Mouse (Mus musculus) hindbrain, embryonic 12.5 days (tissue): ENCODE measurements around the gene Olfr1339. TPM values are rescaled to one million over a fixed set of nuclear protein-coding genes. Genes with fewer than 3 reads are reported as not detected.

Experiments used
- ATAC-seq: fragments of 200-750 bp; cut with Nextera tagmentation; 2 replicates; pipeline ENCODE4 v1.8.0; 2017; ENCODE audit warnings: moderate TSS enrichment; ENCODE audit not compliant: low FRiP score
- H3K27ac ChIP-seq: fragments of 300-500 bp; sonication (generic); 2 replicates; pipeline ENCODE4 v1.5.1; 2016; ENCODE audit warnings: mild to moderate bottlenecking
- H3K27me3 ChIP-seq: fragments of 300-500 bp; sonication (generic); 2 replicates; pipeline ENCODE4 v1.6.1; 2016; ENCODE audit warnings: mild to moderate bottlenecking
- H3K36me3 ChIP-seq: fragments of 300-500 bp; sonication (generic); 2 replicates; pipeline ENCODE4 v1.6.1; 2016; ENCODE audit warnings: mild to moderate bottlenecking
- H3K4me1 ChIP-seq: fragments of 300-500 bp; sonication (generic); 2 replicates; pipeline ENCODE4 v1.6.1; 2016
- H3K4me2 ChIP-seq: fragments of 300-500 bp; sonication (generic); replicated peaks from 2 replicates; pipeline ENCODE4 v1.6.1; 2016; ENCODE audit warnings: mild to moderate bottlenecking
- H3K4me3 ChIP-seq: fragments of 300-500 bp; sonication (generic); 2 replicates; pipeline ENCODE4 v1.5.1; 2016; ENCODE audit warnings: mild to moderate bottlenecking
- H3K9ac ChIP-seq: fragments of 300-500 bp; sonication (generic); 2 replicates; pipeline ENCODE4 v1.6.1; 2016; ENCODE audit warnings: mild to moderate bottlenecking, moderate library complexity
- H3K9me3 ChIP-seq: fragments of 300-500 bp; sonication (generic); replicated peaks from 2 replicates; pipeline ENCODE4 v1.6.1; 2016; ENCODE audit warnings: mild to moderate bottlenecking
- WGBS: fragments of 180-500 bp; shearing (Covaris S2); methylation state at CpG from one replicate; pipeline ENCODE4 v1.1.7; 2016; 5-methylcytosine and 5-hydroxymethylcytosine counted together
- polyA plus RNA-seq: library from polyadenylated mRNA; unstranded; fragments of >200 nt; fragmentation: Nextera tagmentation; extraction: Ambion mirVana; gene quantifications from 2 replicates; pipeline ENCODE4 v1.2.1, GENCODE M21; 2016

The Olfr1339 gene
- polyA plus RNA-seq, 1 experiment from 2014 or later, result not detected

- ATAC-seq, result no peak
- Histone ChIP-seq H3K4me3 (no peak within 1 kb of the TSS), H3K4me2 (no peak within 1 kb of the TSS), H3K9me3 (no peaks in the 10 kb centered on the region), H3K4me1 (no peaks in the 10 kb centered on the region), H3K9ac (no peak within 1 kb of the TSS), H3K27me3 (no peaks in the 10 kb centered on the region), H3K27ac (no peak within 1 kb of the TSS), H3K36me3 (no peaks in the 10 kb centered on the region)
- 73% methylated on average over 1 of the region's 1 CpGs for WGBS
These were observed 26.7 kb downstream of the Olfr1339 start, which contains the start of gene Olfr1338 for GRCm38 (mm10) chr4:118758637-118759036. TSS of gene Olfr1338 (minus strand) at chr4:118758737.

- H3K4me3 ChIP-seq, result no peak within 1 kb of the TSS
- no peak within 1 kb of the TSS for H3K27ac ChIP-seq
- H3K4me1 ChIP-seq, result no peaks in the 10 kb centered on the region
- no peaks in the 10 kb centered on the region for H3K9me3 ChIP-seq
- no peak within 1 kb of the TSS for H3K9ac ChIP-seq
- 73% methylated on average over 2 of the region's 2 CpGs for WGBS
- H3K4me2 ChIP-seq, result no peak within 1 kb of the TSS
- no peaks in the 10 kb centered on the region for H3K36me3 ChIP-seq
- H3K27me3 ChIP-seq, result no peaks in the 10 kb centered on the region
- no peak for ATAC-seq
These were observed 50.5 kb downstream of the Olfr1339 start, which contains the start of gene Olfr1337 for GRCm38 (mm10) chr4:118782486-118782885. TSS of gene Olfr1337 (minus strand) at chr4:118782586.

Other genes with a start within 250 kb of the Olfr1339 start
- gene Tie1, start 242.1 kb upstream of the Olfr1339 start, polyA plus RNA-seq, result 19.0 and 21.1 TPM in 2 replicates
- gene 2610528J11Rik, start 205.2 kb upstream of the Olfr1339 start, polyA plus RNA-seq, result 0.50 and 1.2 TPM in 2 replicates
- gene Tmem125, start 188.1 kb upstream of the Olfr1339 start, polyA plus RNA-seq, result 0.72 and 0.81 TPM in 2 replicates
- gene Cfap57, start 111.4 kb upstream of the Olfr1339 start, polyA plus RNA-seq, result 1.7 TPM in 2 replicates
- gene Ebna1bp2, start 111.4 kb upstream of the Olfr1339 start, polyA plus RNA-seq, result 151 and 160 TPM in 2 replicates
- gene Olfr62, start 73.2 kb upstream of the Olfr1339 start, polyA plus RNA-seq, result not detected in 2 replicates
- gene Olfr1342, start 39.4 kb upstream of the Olfr1339 start, polyA plus RNA-seq, result 0.09 TPM in 1 of 2 replicates, not detected in the other
- not detected in 2 replicates for gene Olfr1341, start 28.7 kb upstream of the Olfr1339 start, polyA plus RNA-seq
- gene Olfr1340, start 12.0 kb upstream of the Olfr1339 start, polyA plus RNA-seq, result not detected in 2 replicates
- not detected in 2 replicates for gene Olfr1338, start 26.6 kb downstream of the Olfr1339 start, polyA plus RNA-seq
- not detected in 2 replicates for gene Olfr1337, start 50.4 kb downstream of the Olfr1339 start, polyA plus RNA-seq
- not detected in 2 replicates for gene Olfr1335, start 77.8 kb downstream of the Olfr1339 start, polyA plus RNA-seq
- not detected in 2 replicates for gene Olfr1333, start 104.1 kb downstream of the Olfr1339 start, polyA plus RNA-seq
- not detected in 2 replicates for gene Olfr1331, start 132.5 kb downstream of the Olfr1339 start, polyA plus RNA-seq
- not detected in 2 replicates for gene Olfr1330, start 156.4 kb downstream of the Olfr1339 start, polyA plus RNA-seq
- gene Olfr1329, start 185.3 kb downstream of the Olfr1339 start, polyA plus RNA-seq, result not detected in 2 replicates
- gene Olfr1328, start 206.4 kb downstream of the Olfr1339 start, polyA plus RNA-seq, result not detected in 2 replicates
- not detected in 2 replicates for gene Lao1, start 229.4 kb downstream of the Olfr1339 start, polyA plus RNA-seq